Mouse (Mus musculus) neural tube, embryonic 14.5 days (tissue): Measurements from ENCODE around the gene E2f6. TPM values are rescaled to one million over a fixed set of nuclear protein-coding genes. Genes with fewer than 3 reads are reported as not detected.

Experiments
- ATAC-seq: fragments of 200-750 bp; cut with Nextera tagmentation; 2 replicates; pipeline ENCODE4 v1.8.0; 2017; ENCODE audit warnings: low read depth, mild to moderate bottlenecking, moderate TSS enrichment, moderate library complexity
- H3K27ac ChIP-seq: fragments of 300-500 bp; sonication (generic); 2 replicates; pipeline ENCODE4 v1.5.1; 2014; ENCODE audit warnings: low read depth, mild to moderate bottlenecking, control low read depth, low read length, moderate library complexity, mixed read lengths
- H3K27me3 ChIP-seq: fragments of 300-500 bp; sonication (generic); 2 replicates; pipeline ENCODE4 v1.6.1; 2014; ENCODE audit warnings: low read length; ENCODE audit not compliant: control insufficient read depth, insufficient read depth
- H3K36me3 ChIP-seq: fragments of 300-500 bp; sonication (generic); 2 replicates; pipeline ENCODE4 v1.6.1; 2014; ENCODE audit warnings: low read length, mixed read lengths; ENCODE audit not compliant: control insufficient read depth, insufficient read depth
- H3K4me1 ChIP-seq: fragments of 300-500 bp; sonication (generic); 2 replicates; pipeline ENCODE4 v1.6.1; 2014; ENCODE audit warnings: low read length; ENCODE audit not compliant: control insufficient read depth, insufficient read depth
- H3K4me2 ChIP-seq: fragments of 300-500 bp; sonication (generic); 2 replicates; pipeline ENCODE4 v1.6.1; 2014; ENCODE audit warnings: mild to moderate bottlenecking, low read depth, low read length, control low read depth
- H3K4me3 ChIP-seq: fragments of 300-500 bp; sonication (generic); 2 replicates; pipeline ENCODE4 v1.5.1; 2014; ENCODE audit warnings: low read depth, low read length, control low read depth, mixed read lengths
- H3K9ac ChIP-seq: fragments of 300-500 bp; sonication (generic); replicated peaks from 2 replicates; pipeline ENCODE4 v1.6.1; 2014; ENCODE audit warnings: low read depth, mild to moderate bottlenecking, control low read depth, low read length, mixed read lengths
- H3K9me3 ChIP-seq: fragments of 300-500 bp; sonication (generic); 2 replicates; pipeline ENCODE4 v1.6.1; 2016; ENCODE audit warnings: low read length; ENCODE audit not compliant: control insufficient read depth
- WGBS: fragments of 180-500 bp; shearing (Covaris S2); extraction: QIAGEN DNeasy Blood & Tissue Kit; methylation state at CpG from one replicate; pipeline ENCODE4 v1.1.7; 2014; 5-methylcytosine and 5-hydroxymethylcytosine counted together
- polyA plus RNA-seq: library from polyadenylated mRNA; unstranded; fragments of >200 nt; fragmentation: Nextera tagmentation; extraction: Ambion mirVana; gene quantifications from 2 replicates; pipeline ENCODE4 v1.2.1, GENCODE M21; 2014

E2f6 gene
- polyA plus RNA-seq, 1 experiment from 2014 or later: 28.7 TPM

DNA sequence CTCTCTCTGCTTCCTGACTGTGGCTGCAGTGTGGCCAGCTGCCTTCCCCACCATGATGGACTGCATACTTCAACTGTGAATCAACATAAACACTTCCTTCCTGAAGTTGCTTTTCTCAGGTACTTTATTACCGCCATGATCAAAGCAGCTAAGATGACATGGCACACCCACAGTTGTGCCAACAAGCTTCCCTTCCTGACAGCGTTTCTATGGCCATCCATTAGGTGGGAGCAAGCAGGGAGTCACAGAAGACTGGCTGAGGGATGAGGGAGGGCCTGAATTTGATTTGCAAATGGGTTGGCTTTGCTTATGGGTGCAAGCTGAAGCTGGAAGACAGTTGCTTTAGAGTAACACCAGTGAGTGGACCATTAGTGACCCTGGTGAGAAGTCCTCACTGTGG, 39.1 kb downstream of the E2f6 start:
- Histone ChIP-seq H3K36me3 (no peaks in the 10 kb centered on the region), H3K4me1 (no peaks in the 10 kb centered on the region), H3K9me3 (no peaks in the 10 kb centered on the region), H3K4me3 (no peak overlapping the region), H3K27ac (no peak overlapping the region), H3K27me3 (no peaks in the 10 kb centered on the region), H3K9ac (no peak overlapping the region), H3K4me2 (no peak overlapping the region)
- ATAC-seq: no peak
- 60% methylated on average over 2 of the region's 2 CpGs for WGBS

DNA sequence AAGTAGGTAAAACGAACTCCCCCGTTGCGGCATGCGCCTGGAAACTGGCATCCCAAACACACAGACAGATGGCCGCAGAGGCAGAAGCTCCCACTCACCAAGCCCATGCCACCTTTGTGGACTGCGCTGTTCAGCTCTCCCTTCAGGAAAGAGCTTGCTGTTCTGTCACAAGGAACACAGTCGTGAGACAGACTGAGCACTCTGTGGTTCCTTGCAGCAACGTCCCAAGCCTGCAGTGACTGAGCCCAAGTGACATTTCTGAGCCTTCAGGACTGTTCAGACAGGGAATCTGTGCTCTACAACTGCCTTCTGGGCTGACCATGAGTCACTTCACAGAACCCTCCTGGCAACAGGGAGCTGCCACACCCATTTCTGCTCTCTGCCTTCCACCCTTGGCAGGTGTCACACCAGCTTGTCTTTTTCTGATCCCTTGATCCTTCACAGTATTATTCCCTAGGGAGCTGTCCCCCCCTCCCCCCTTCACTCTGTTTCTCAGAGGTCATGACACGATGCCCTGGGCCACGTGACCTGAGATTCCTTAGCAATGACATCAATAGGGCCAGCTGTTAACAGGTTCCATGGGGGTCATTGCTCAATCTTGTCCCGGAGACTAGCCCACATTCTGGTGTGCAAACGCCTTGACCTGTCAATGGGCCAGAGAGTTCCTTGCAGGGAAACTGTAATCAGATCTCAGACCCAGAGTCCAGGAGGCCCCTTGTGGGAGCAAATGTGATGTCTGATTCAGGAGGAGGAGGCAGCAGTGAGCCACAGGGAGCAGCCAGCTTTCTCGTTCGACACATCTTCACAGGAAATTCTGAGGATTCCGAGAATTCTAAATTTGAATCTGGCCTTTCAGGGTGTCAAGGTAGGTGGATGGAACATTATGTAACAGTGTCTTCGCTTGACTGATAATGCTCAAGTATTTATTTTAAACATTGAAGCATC, 39.9 kb downstream of the E2f6 start:
- Histone ChIP-seq H3K9ac (no peak overlapping the region), H3K9me3 (no peaks in the 10 kb centered on the region), H3K4me1 (no peaks in the 10 kb centered on the region), H3K36me3 (no peaks in the 10 kb centered on the region), H3K27me3 (no peaks in the 10 kb centered on the region), H3K4me2 (no peak overlapping the region), H3K4me3 (no peak overlapping the region), H3K27ac (no peak overlapping the region)
- ATAC-seq: no peak
- WGBS: 51% methylated on average over 16 of the region's 16 CpGs

DNA sequence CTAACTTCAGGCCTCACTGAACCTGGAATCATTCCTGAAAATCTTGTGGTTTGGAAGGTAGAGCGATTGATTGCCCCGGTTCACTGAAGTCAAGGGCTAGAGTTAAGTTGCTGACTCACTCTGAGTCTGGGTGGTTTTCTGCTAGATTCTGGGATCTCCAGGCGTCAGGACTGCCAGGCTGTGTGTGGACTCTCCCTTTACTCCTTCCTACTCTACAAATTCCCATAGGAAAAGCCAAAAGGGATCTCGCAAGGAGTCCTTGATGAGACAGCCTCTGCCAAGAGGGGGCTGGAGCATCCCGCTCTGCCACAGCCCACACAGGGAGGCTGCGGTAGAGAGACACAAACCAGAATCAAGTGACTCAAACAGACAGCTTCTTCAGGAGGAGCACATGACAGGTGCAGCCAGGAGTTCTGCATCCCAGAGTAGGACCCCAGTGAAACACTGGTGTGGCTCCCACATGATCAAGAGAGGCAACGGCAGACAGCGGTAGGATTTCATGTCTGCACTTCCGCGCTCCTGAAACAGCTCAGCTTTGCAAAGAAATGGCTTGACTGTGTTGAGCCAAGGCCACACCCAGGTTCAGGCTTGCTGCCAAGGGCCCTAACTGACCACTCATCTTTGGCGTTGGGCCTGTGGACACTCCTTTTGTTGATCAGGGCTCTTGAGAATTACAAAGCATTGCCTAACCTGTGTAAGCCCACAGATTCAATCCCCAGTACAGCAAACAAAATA, 42.8 kb downstream of the E2f6 start:
- no peak overlapping the region for H3K9ac ChIP-seq
- WGBS: 90% methylated on average over 11 of the region's 11 CpGs
- H3K36me3 ChIP-seq: no peaks in the 10 kb centered on the region
- no peaks in the 10 kb centered on the region; the same call in 1 of the 2 replicates for H3K4me1 ChIP-seq
- H3K27me3 ChIP-seq: no peaks in the 10 kb centered on the region
- H3K4me2 ChIP-seq: no peak overlapping the region
- no peak overlapping the region for H3K27ac ChIP-seq
- H3K4me3 ChIP-seq: no peak overlapping the region
- no peaks in the 10 kb centered on the region for H3K9me3 ChIP-seq
- ATAC-seq: no peak

DNA sequence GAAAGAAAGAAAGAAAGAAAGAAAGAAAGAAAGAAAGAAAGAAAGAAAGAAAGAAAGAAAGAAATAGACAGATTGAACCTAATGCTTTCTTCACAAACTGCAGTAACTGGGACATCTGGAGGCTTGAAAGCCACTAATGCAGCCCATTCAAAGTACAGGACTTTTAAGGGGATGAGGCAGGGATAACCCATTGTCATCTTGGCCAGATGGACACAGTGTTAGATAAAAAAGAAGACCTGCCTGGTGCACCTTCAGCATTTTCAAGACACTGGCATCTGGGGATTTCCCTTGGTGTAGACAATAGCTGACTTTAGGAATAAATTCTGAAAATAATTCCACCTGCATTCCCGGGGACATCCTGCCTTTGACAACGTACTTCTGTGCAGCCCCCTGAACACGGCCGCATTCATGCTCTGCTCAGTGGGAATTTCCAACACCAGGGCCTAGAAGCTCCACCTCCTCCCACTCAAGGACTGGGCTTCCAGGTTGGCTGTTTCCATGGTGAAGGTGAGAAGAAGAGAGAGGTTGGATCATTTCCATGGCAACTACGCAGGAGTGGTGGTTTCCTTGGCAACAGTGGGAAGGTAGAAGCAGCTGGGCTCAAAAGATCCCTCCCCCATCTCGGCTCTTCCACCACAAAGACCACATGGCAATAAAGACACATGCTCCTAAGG, 45.0 kb downstream of the E2f6 start:
- no peaks in the 10 kb centered on the region; the same call in 1 of the 2 replicates for H3K4me1 ChIP-seq
- H3K4me3 ChIP-seq: no peak overlapping the region
- H3K27ac ChIP-seq: peak overlapping the region; percentile 80
- peak; percentile 96 for ATAC-seq
- no peak overlapping the region for H3K9ac ChIP-seq
- no peaks in the 10 kb centered on the region for H3K9me3 ChIP-seq
- H3K4me2 ChIP-seq: peak overlapping the region; percentile 24; the same call in 1 of the 2 replicates
- 13% methylated on average over 6 of the region's 6 CpGs for WGBS
- H3K27me3 ChIP-seq: no peaks in the 10 kb centered on the region
- H3K36me3 ChIP-seq: no peaks in the 10 kb centered on the region

DNA sequence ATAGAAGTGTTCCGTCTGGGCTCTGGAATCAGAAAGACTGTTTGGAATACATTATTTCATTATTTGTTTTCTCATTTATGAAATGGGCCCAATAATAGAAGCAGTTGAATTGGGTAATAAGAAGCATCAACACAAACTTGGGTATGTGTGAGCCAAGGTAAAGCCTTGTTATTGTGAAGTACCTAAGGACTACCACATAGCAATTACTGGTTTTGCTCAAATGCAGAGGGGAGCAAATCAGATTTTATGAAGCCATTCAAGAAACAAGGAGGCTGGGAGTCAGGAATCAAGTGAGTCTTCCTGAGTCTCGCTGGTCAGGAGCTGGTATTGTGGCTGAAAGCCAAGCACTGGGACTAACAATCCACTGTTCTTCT, 45.5 kb downstream of the E2f6 start:
- WGBS: 34% methylated on average over 2 of the region's 2 CpGs
- Histone ChIP-seq H3K4me1 (no peaks in the 10 kb centered on the region; the same call in 1 of the 2 replicates), H3K4me3 (no peak overlapping the region), H3K27me3 (no peaks in the 10 kb centered on the region), H3K36me3 (no peaks in the 10 kb centered on the region), H3K9ac (no peak overlapping the region), H3K27ac (peak overlapping the region; percentile 68), H3K9me3 (no peaks in the 10 kb centered on the region), H3K4me2 (no peak overlapping the region)
- peak; percentile 29; the same call in 1 of the 2 replicates for ATAC-seq

DNA sequence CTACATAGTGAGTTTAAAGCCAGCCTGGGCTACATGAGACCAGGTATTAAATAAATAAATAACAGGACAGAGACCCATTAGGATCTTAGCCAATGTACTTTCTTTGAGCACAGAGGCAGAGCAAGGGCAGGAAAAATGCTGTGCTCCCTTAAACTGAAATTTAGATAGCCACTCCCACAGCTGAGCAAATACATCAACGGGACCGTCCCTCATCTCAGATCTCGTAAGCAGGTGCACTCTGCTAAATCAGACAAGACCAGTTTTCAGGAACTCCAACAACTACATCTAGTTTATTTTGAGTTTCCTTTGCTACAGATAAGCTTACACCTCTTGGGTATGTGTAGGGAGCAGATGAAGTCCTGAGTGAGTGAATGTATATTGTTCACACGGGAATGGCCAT, 47.3 kb downstream of the E2f6 start:
- no peak overlapping the region for H3K4me3 ChIP-seq
- no peak overlapping the region for H3K27ac ChIP-seq
- no peaks in the 10 kb centered on the region for H3K36me3 ChIP-seq
- no peak overlapping the region for H3K9ac ChIP-seq
- H3K9me3 ChIP-seq: no peaks in the 10 kb centered on the region
- H3K4me2 ChIP-seq: no peak overlapping the region
- WGBS: 95% methylated on average over 4 of the region's 4 CpGs
- no peak for ATAC-seq
- H3K27me3 ChIP-seq: no peaks in the 10 kb centered on the region
- no peaks in the 10 kb centered on the region; the same call in 1 of the 2 replicates for H3K4me1 ChIP-seq

DNA sequence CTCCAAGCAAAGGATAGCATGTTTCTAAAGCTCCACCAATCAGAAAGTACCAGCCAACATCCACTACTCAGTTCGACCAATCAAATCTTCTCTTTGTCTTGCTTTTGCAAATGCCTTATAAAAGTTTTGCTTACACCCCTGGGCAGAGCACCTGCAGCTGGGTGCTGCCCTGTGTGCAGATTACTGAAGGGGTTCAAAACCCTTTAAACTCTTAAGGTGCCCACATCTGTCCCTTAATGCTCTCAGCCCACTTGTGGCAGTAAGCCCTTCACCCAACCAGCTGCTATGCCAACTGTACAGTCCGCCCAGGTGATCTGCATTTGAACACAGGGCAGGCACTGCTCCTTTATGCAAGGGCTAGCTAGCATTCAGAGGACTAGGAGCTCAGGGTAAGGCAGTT, 49.0 kb downstream of the E2f6 start:
- 88% methylated on average over 2 of the region's 2 CpGs for WGBS
- Histone ChIP-seq H3K9me3 (no peaks in the 10 kb centered on the region), H3K4me3 (no peak overlapping the region), H3K9ac (no peak overlapping the region), H3K4me1 (no peaks in the 10 kb centered on the region; the same call in 1 of the 2 replicates), H3K36me3 (no peaks in the 10 kb centered on the region), H3K27ac (no peak overlapping the region), H3K27me3 (no peaks in the 10 kb centered on the region), H3K4me2 (no peak overlapping the region)
- ATAC-seq: no peak

DNA sequence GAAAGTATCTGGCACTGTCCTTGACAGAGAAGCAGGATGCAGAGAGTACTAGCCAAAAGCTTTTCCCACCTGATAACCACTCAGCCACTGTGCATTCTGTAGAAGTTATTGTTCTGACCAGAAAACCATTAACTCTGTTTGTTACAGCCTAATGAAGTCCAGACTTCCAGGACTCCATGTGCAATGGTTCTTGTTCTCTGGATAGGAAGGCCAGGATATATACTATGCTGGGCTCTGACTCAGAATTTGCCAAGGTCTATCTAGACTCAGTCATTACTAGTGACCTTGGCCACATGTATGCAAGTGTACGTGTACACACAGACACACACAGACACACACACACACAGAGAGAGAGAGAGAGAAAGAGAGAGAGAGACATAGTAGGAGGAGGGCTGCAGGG, 49.8 kb downstream of the E2f6 start:
- Histone ChIP-seq H3K4me1 (no peaks in the 10 kb centered on the region; the same call in 1 of the 2 replicates), H3K9me3 (no peaks in the 10 kb centered on the region; the same call in 1 of the 2 replicates), H3K27ac (no peak overlapping the region), H3K4me3 (no peak overlapping the region), H3K27me3 (no peaks in the 10 kb centered on the region), H3K36me3 (no peaks in the 10 kb centered on the region), H3K9ac (no peak overlapping the region), H3K4me2 (no peak overlapping the region)
- WGBS: 89% methylated on average over 1 of the region's 1 CpGs
- no peak for ATAC-seq
